Mouse (Mus musculus) ovary, adult 10 weeks (tissue): ENCODE results near the gene Tmem145. TPM values are rescaled to one million over a fixed set of nuclear protein-coding genes. Genes with fewer than 3 reads are reported as not detected.

Experiments used
- polyA plus RNA-seq: library from polyadenylated mRNA; stranded (reverse); fragments of 350-450 nt; fragmentation: Illumina TruSeq; extraction: RNeasy Lipid Tissue Mini Kit (QIAGEN cat#74804); gene quantifications from one replicate; pipeline ENCODE4 v1.2.3, GENCODE M21; 2014

The Tmem145 gene
- not detected for polyA plus RNA-seq

DNA sequence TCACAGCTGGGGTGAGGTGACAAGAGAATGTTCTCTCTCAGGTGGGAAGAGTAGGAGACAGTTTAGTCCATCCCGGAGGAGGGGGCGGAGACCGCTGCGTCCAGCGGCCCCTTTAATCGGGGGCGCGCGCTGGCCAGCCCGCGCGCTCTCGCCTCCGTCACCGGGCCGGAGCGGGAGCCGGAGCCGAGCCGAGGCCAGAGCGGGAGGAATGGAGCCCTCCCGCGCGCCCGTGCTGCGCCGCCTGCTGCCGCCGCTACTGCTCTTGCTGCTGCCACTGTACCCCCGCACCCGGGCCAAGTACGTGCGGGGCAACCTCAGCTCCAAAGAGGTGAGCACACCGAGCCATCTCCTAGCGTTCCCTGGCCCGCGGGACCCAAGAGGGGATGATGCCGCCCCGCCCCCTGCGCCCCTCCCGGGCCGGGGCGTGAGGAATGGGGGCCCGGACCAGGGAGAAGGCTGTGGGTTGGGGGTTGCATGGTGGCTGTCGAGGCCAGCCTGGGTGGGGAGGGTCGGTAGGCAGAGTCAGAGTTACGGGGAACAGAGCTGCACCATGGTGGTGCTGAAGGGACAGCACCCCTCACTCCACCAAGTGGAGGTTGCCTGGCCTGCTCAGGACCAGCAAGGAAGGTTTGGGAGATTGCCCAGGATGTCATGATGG is at the start of gene Tmem145:
Gene Tmem145 (plus strand): TSS at position 151 of the 658 bp plus-strand sequence.

DNA sequence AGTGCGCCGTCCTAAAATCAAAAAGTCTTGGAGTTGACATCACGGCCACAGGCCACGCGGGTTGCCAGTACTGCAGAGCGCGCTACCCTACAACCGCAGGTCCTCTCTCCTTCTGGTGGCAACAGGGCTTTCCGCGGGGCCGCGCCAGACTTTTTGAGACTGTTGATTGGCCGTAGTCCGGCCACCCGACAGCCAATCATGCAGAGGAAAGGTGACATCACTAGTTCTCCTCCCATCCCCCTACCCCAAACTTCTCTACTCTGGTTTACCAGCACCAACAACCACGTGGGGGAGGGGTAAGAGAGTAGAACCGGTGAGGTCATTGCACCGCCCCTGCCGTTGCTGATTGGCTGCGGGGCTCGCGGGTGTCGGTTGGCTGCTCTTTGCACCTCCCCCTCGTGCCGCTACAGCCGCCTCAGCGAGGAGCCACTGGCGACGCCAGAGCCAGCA is 38.6 kb upstream of the Tmem145 start, which contains the start of gene Cic:
Gene Cic (plus strand): TSS at position 404 of the 450 bp plus-strand sequence.

DNA sequence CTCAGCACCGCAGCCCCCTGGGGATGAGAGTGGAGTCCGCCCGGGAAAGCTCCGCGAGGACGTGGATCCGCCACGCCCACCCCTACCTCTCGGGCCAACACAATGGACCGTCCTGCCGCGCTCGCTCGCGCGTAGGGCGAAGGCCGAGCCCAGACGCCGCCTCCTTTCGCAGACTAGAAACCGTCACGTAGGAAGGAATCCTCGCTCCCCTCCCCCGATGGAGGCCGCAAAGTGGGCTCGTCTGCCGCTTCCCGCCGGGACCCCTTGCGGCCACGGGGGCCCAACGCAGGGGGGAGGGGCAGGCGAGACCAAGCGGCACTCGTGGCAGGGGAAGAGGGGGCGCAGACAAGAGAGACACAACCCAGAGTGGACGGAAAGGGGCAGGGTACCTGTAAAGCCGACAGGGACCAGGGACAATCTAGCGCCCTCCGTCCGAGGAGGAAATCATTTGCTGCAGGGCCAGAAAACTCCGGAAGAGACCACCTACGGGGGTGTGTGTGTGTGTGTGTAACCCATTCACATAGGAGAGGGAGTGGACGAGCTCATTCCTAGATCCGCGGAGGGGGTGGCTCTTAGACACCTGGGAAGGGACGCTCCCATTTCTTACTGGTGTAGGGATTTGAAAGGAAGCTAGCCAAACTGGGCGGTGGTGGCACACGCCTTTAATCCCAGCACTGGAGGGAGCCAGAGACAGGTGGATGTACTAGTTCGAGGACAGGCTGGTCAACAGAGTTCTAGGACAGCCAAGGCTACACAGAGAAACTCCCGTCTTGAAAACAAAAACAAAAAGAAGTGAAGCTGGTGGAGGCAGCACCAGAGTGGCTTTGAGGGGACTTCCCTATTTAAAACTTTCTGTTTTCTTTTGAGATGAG is 8.2 kb upstream of the Tmem145 start, which contains the start of gene Pafah1b3:
Gene Pafah1b3 (minus strand): TSS at position 533 of the 872 bp plus-strand sequence.

DNA sequence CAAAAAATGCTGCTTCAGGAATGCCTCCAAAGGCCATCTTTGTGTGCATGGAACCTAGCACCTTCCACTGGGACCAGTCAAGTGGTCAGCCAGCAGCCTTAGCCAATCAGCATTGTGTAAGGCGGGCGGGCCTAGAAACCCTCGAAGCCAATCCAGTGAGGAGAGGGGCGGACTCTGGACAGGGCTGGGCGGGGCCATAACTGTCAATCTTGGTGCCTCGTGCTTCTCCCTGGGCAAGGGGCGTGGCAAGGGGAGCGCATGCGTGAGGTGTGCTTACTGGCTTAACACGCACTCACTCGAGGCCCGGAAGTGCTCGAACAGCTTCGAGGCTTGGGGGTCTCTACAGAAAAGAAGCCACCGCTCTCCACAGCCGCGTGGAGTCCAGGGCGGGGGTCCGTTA is 4.8 kb upstream of the Tmem145 start, which contains the start of gene Prr19:
Gene Prr19 (plus strand): TSS at position 349 of the 400 bp plus-strand sequence.

DNA sequence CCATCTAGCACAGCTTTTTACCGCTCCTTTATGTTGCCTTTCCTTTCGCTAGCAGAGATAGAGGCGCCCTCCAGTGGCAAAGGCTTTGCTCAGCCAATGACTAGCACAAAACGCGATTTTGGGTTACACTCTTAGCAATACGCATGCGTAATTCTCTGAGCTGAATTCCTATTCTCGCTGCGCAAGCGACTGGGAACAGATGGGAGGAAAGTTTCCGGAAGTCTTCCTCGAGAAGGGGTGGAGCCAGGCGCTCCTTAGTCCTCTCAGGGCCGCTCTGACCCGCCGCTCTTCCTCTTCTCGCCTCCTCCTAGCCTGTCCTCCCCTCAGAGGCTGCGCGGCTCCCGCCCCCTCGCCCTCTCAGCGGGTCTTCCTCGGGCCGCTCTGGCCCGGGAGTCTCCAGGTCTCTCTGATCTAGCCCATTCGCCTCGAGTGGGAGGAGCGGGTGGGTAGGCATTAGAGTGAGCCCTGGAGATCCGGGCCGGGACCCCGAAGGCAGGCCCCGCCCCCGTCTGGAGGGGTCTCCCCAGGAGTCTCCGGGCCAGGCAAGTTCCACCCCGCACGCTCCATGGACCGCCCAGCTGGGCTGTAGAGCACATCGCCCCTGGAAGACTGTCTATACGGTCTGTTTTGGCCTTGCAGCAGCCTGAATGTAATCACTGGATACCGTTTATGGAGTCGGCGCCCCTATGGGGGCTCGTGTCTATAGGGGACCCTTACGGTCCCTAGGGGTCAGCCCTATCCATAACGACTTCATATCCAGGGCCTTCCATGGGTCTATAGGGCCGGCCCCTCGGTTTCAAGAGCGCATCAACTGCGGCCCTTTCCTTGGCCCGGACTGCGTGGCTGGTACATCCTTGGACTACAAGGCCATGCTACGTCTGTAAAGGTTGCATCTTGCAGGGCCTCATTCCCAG is 10.9 kb downstream of the Tmem145 start, which contains the start of gene Megf8:
Gene Megf8 (plus strand): TSS at position 633 of the 914 bp plus-strand sequence.

Other genes starting within 250 kb of the Tmem145 start
- 1.4 TPM for gene Grik5, start 233.8 kb upstream of the Tmem145 start, polyA plus RNA-seq
- 1.2 TPM for gene Zfp574, start 233.5 kb upstream of the Tmem145 start, polyA plus RNA-seq
- gene Pou2f2, start 126.4 kb upstream of the Tmem145 start, polyA plus RNA-seq = 0.86 TPM
- 0.51 TPM for gene Dedd2, start 85.5 kb upstream of the Tmem145 start, polyA plus RNA-seq
- gene Zfp526, start 84.7 kb upstream of the Tmem145 start, polyA plus RNA-seq = 1.6 TPM
- 7.6 TPM for gene Gsk3a, start 68.3 kb upstream of the Tmem145 start, polyA plus RNA-seq
- 1.5 TPM for gene Erf, start 55.3 kb upstream of the Tmem145 start, polyA plus RNA-seq
- gene Cic, start 38.4 kb upstream of the Tmem145 start, polyA plus RNA-seq = 22.2 TPM
- 1.5 TPM for gene Pafah1b3, start 8.1 kb upstream of the Tmem145 start, polyA plus RNA-seq
- gene Prr19, start 4.7 kb upstream of the Tmem145 start, polyA plus RNA-seq = not detected
- gene Megf8, start 11.1 kb downstream of the Tmem145 start, polyA plus RNA-seq = 2.5 TPM
- gene Cnfn, start 63.6 kb downstream of the Tmem145 start, polyA plus RNA-seq = not detected
- gene Lipe, start 92.6 kb downstream of the Tmem145 start, polyA plus RNA-seq = 1.00 TPM
- not detected for gene Cxcl17, start 106.8 kb downstream of the Tmem145 start, polyA plus RNA-seq
- gene Ceacam1, start 171.5 kb downstream of the Tmem145 start, polyA plus RNA-seq = 8.6 TPM
- gene Ceacam2, start 233.8 kb downstream of the Tmem145 start, polyA plus RNA-seq = 0.31 TPM